Mouse (Mus musculus) splenic B cell, adult 2 months (primary cell): ENCODE results near the gene Mdn1.
A peak's percentile ranks its signal among the peaks of the same experiment; 100 is the strongest.

Experiments
- DNase-seq: peaks from one replicate; pipeline ENCODE4 v3.0.0-alpha.2; 2011; ENCODE audit warnings: low read depth, low spot score
- H3K27me3 ChIP-seq: 2 replicates; pipeline ENCODE4 v1.6.1; 2012; ENCODE audit warnings: mild to moderate bottlenecking, low read length, moderate library complexity, mixed read lengths; ENCODE audit not compliant: control insufficient read depth, poor library complexity, insufficient read depth, severe bottlenecking
- H3K36me3 ChIP-seq: 2 replicates; pipeline ENCODE4 v1.6.1; 2012; ENCODE audit warnings: mild to moderate bottlenecking, low read length, moderate library complexity, mixed read lengths; ENCODE audit not compliant: control insufficient read depth, poor library complexity, insufficient read depth, severe bottlenecking

The Mdn1 gene

GRCm38 (mm10) chr4:32656918-32657662 is at the start of gene Mdn1:
Gene Mdn1 (plus strand): TSS chr4:32657119.
- DNase-seq, result peak; percentile 96
- no peaks in the 10 kb centered on the region for H3K27me3 ChIP-seq

DNA sequence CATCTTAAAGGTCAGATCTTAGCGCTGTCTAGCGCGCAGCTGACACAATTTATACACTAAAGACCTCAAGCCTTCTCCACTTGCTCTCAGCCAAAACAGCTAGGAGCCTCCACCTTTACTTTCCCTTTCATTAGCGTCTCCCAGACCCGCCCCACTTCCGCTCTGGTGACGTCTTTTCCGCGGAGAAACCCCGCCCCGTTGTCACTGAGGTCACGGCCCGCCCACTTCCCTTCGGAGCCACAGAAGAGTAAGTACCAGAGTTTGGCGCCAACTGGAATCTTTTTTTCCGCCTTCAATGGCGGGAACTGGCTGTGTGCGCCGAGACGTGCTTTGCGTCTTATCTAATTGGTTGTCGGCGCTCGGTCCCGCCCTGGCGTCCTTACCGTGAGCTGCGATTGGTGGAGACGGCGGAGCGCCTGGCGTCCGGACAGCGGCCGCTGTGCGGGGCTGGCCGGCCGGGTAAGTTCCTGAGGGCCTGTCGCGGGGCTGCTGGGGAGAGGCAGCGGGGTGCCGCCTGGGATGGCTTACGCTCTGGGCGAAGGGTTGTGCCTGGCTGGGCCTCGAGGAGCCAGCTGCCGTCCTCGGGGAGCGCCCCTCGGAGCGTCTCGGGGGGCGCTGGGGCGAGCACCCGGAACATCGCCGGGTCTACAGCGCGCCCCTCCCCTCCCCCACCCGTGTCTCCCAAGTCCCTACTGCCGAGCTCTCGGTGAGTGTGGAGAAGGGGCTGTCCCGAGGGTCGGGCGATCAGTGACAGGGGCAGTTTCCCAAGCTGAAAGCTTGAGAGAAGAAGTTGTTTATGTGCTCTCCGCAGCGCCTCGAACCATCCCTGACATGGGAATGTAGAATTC is 41.7 kb upstream of the Mdn1 start, which contains the start of gene Casp8ap2:
Gene Casp8ap2, plus strand, starts transcription at position 418 of the 848 bp plus-strand sequence.
- Histone ChIP-seq H3K27me3 (no peaks in the 10 kb centered on the region), H3K36me3 (no peaks in the 10 kb centered on the region)
- peak; percentile 99 for DNase-seq

More at GRCm38 (mm10) chr4:32656918-32657662, at the start of gene Mdn1:
- peaks cover 5% of the 10 kb centered on the region; the same call in 1 of the 2 replicates for H3K36me3 ChIP-seq

DNA sequence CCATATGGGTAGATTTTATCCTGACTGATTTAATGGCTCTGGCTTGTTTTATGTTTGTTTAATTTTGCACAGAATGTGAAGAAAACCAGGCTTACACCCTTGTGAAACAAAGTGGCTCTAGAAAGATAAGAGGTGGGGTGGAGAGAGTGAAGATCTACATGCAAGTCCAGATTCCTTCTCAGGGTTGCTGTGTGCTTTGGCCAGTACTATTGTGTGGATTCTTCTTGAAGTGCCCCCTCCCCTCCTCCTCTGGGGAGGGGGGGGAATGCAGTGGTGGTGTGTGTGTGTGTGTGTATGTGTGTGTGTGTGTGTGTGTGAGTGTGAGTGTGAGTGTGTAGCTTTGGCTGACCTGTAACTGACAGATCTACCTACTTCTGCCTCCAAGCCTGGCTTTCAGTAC is 35.3 kb upstream of the Mdn1 start:
- DNase-seq, result no peak
- Histone ChIP-seq H3K27me3 (no peaks in the 10 kb centered on the region), H3K36me3 (no peaks in the 10 kb centered on the region)

DNA sequence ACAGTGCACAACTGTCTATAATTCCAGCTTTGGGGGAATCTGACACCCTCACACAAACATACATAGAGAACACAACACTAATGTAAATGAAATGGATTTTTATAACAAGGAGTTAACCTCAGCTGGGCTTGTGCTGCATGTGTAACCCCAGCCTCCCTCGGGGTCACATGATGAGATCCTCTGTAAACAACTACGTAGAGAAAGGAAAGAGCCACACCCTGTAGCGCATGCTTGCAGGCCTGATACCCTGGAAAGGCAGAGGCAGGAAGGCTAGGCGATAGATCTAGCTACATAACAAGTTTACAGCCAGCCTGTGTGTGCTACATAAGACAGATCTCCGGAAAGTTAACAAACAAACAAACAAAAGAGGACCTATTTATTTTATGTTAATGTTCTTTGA is 5.2 kb upstream of the Mdn1 start:
- Histone ChIP-seq H3K27me3 (no peaks in the 10 kb centered on the region), H3K36me3 (peaks cover 10% of the 10 kb centered on the region)
- DNase-seq, result no peak

- peak; percentile 40 for DNase-seq
- H3K27me3 ChIP-seq, result no peaks in the 10 kb centered on the region
- peaks cover 7% of the 10 kb centered on the region; the same call in 1 of the 2 replicates for H3K36me3 ChIP-seq
Observed at GRCm38 (mm10) chr4:32656146-32656904, 594 bp upstream of the Mdn1 start.

DNA sequence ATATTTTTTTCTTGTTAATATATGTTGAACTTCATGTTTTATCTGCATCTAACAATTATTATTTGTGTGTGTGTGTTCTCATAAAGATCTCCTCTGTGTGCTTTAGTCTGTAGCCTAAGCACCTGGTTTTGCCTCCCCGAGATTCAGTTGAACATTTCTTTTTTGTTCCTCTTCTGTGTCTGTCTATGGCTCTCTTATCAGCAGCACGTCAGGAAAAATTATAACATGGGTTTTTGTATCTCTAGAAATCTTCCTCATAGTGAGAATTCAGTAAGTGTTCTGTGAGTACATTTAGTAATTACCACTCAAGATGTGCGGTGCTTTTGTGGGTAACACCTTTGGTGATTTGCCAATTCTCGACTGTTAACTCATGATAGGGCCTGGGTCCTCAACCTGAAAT is 8.9 kb downstream of the Mdn1 start:
- Histone ChIP-seq H3K27me3 (no peaks in the 10 kb centered on the region), H3K36me3 (no peaks in the 10 kb centered on the region; the same call in 1 of the 2 replicates)
- no peak for DNase-seq

DNA sequence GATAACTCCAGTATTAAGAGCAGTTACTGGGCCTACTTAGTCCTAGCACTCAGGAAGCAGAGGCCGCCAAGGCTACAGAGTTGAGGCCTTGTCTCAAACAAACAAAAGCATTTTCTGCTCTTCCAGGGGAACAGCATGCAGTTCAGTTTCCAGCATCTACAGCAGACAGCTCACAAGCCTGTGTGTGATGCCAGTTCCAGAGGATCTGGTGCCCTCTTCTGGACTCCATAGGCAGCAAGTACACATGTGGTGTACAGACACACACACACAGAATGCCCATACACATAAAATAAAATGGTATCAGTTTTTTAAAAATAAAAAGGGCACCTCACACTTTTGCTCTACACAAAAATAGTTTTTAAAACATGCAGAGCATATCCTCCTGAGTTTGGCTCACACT is 11.4 kb downstream of the Mdn1 start:
- H3K36me3 ChIP-seq, result no peaks in the 10 kb centered on the region; the same call in 1 of the 2 replicates
- peak; percentile 43 for DNase-seq
- no peaks in the 10 kb centered on the region for H3K27me3 ChIP-seq

DNA sequence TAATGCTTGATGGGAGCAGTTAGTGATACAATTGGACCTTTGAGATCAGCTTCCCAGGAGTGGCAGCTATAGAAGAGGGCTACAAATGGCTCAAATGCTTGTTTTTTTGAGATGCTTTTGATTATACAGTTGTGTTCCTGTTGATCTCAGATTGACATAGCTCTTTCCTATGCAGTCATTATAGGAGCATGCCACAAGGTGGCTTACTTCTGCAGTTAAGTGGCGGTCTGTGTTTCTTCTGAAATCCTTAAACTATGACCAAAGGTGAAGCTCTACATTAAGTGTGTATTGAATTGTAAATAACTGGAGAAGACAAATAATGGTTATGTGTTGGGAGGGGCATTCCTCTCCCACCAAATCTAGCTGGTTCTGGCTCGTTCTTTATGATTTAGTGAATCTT is 12.9 kb downstream of the Mdn1 start:
- no peaks in the 10 kb centered on the region for H3K27me3 ChIP-seq

GRCm38 (mm10) chr4:32674025-32674424 is 17.1 kb downstream of the Mdn1 start:
- H3K36me3 ChIP-seq, result peaks cover 8% of the 10 kb centered on the region
- H3K27me3 ChIP-seq, result no peaks in the 10 kb centered on the region
- no peak for DNase-seq

More for the DNA sequence above, 12.9 kb downstream of the Mdn1 start:
- peak; percentile 7 for DNase-seq
- no peaks in the 10 kb centered on the region; the same call in 1 of the 2 replicates for H3K36me3 ChIP-seq

GRCm38 (mm10) chr4:32677471-32677870 is 20.6 kb downstream of the Mdn1 start:
- no peaks in the 10 kb centered on the region for H3K27me3 ChIP-seq
- no peak for DNase-seq
- H3K36me3 ChIP-seq, result peaks cover 8% of the 10 kb centered on the region

GRCm38 (mm10) chr4:32680843-32681242 is 23.9 kb downstream of the Mdn1 start:
- DNase-seq, result no peak
- Histone ChIP-seq H3K36me3 (peaks cover 12% of the 10 kb centered on the region), H3K27me3 (no peaks in the 10 kb centered on the region)

- no peaks in the 10 kb centered on the region for H3K27me3 ChIP-seq
- DNase-seq, result no peak
- peaks cover 8% of the 10 kb centered on the region for H3K36me3 ChIP-seq
Observed at GRCm38 (mm10) chr4:32682471-32682870, 25.6 kb downstream of the Mdn1 start.

- no peak for DNase-seq
- no peaks in the 10 kb centered on the region for H3K27me3 ChIP-seq
- peaks cover 8% of the 10 kb centered on the region for H3K36me3 ChIP-seq
Observed at GRCm38 (mm10) chr4:32683061-32683582, 26.2 kb downstream of the Mdn1 start.

- Histone ChIP-seq H3K36me3 (peaks cover 21% of the 10 kb centered on the region), H3K27me3 (no peaks in the 10 kb centered on the region)
- no peak for DNase-seq
Observed at GRCm38 (mm10) chr4:32717733-32718132, 60.8 kb downstream of the Mdn1 start.
